Mouse (Mus musculus): ENCODE results near the gene Mus81. TPM values are rescaled to one million over a fixed set of nuclear protein-coding genes. Genes with fewer than 3 reads are reported as not detected.

The Mus81 gene
- total and polyA plus RNA-seq, 3 experiments, result 20.4 to 29.3 (median 28.8) TPM

- peaks cover 49 to 54% of the 10 kb centered on the region in 2 experiments for H3K36me3 ChIP-seq (replicated peaks in 1 of 2; ENCODE audit: control insufficient read depth in 1 of 2, insufficient read depth in 1 of 2, low read length in 1 of 2)
- TF ChIP-seq MEF2A (IDR thresholded peaks at IDR 0.05; ENCODE audit: borderline replicate concordance, low read depth, low read length) (no peak), POLR2A (IDR thresholded peaks at IDR 0.05; ENCODE audit: low read depth, low read length) (no peak), NELFE (IDR thresholded peaks at IDR 0.05; ENCODE audit: low read depth, low read length) (no peak), SMC3 (IDR thresholded peaks at IDR 0.05; ENCODE audit: low read depth, low read length) (no peak), ZKSCAN1 (IDR thresholded peaks at IDR 0.05; ENCODE audit: borderline replicate concordance, low read depth, low read length) (no peak), MAFK (IDR thresholded peaks at IDR 0.05; ENCODE audit: insufficient replicate concordance, low read length) (no peak), ELF1 (IDR thresholded peaks at IDR 0.05; ENCODE audit: low read depth, low read length) (no peak), IRF4 (IDR thresholded peaks at IDR 0.05; ENCODE audit: low read depth, low read length) (no peak), ZC3H11A (IDR thresholded peaks at IDR 0.05; ENCODE audit: low read depth, low read length) (no peak), RAD21 (IDR thresholded peaks at IDR 0.05; ENCODE audit: low read depth, low read length) (no peak), HCFC1 (IDR thresholded peaks at IDR 0.05; ENCODE audit: low read depth, low read length) (no peak), USF1 (IDR thresholded peaks at IDR 0.05; ENCODE audit: low read depth, low read length) (no peak), NRF1 (IDR thresholded peaks at IDR 0.05; ENCODE audit: low read depth, low read length) (no peak)
- H3K4me1 ChIP-seq (ENCODE audit: control insufficient read depth in 1 of 2, insufficient read depth in 2 of 2), result peaks cover 4 to 19% of the 10 kb centered on the region in 2 experiments
- no peak overlapping the region for H3K4me3 ChIP-seq (replicated peaks in 1 of 3; ENCODE audit: low read depth in 2 of 3, low read length in 2 of 3, poor library complexity in 1 of 3)
- in situ Hi-C loops (cut with MboI; ENCODE audit: low pct_ligation_motif_present, low pct_unique_long_range_greater_than_20kb, low sequenced_read_pairs) (loop anchor here (5.0 kb wide), 1 partner anchor 35 kb away; the partner anchor contains the start of gene Ccdc85b), dilution Hi-C loops (cut with MboI; ENCODE audit: extremely low pct_ligation_motif_present, extremely low pct_unique_long_range_greater_than_20kb, low sequenced_read_pairs) (no loop called here)
- no peak for DNase-seq (ENCODE audit: extremely low read depth)
- no peak overlapping the region for H3K9ac ChIP-seq (ENCODE audit: insufficient read depth, low read depth)
- H3K9me3 ChIP-seq (replicated peaks; ENCODE audit: low read length), result no peaks in the 10 kb centered on the region
- no peak overlapping the region; the same call in 1 of the 2 replicates for H3K4me2 ChIP-seq (ENCODE audit: insufficient read depth, low read depth, poor library complexity, severe bottlenecking)
- peaks cover 24% of the 10 kb centered on the region for H3K79me2 ChIP-seq (replicated peaks; ENCODE audit: control insufficient read depth, extremely low read depth, insufficient read depth, poor library complexity, severe bottlenecking)
- no peaks in the 10 kb centered on the region for H3K27me3 ChIP-seq (replicated peaks)
- H3K27ac ChIP-seq (ENCODE audit: insufficient read depth, low read depth), result no peak overlapping the region
Observed at GRCm38 (mm10) chr19:5492641-5493040, 4.4 kb upstream of the Mus81 start.

- Histone ChIP-seq H3K4me3 (replicated peaks in 1 of 3; ENCODE audit: low read depth in 2 of 3, low read length in 2 of 3, poor library complexity in 1 of 3) (peak overlapping the region; percentile 82 to 99 (median 90)), H3K27me3 (replicated peaks) (no peaks in the 10 kb centered on the region), H3K27ac (ENCODE audit: insufficient read depth, low read depth) (peak overlapping the region; percentile 92), H3K4me1 (ENCODE audit: control insufficient read depth in 1 of 2, insufficient read depth in 2 of 2) (peaks cover 6 to 33% of the 10 kb centered on the region in 2 experiments; a peak in 3 of 4 replicates), H3K9me3 (replicated peaks; ENCODE audit: low read length) (no peaks in the 10 kb centered on the region), H3K36me3 (replicated peaks in 1 of 2; ENCODE audit: control insufficient read depth in 1 of 2, insufficient read depth in 1 of 2, low read length in 1 of 2) (peaks cover 34 to 44% of the 10 kb centered on the region in 2 experiments), H3K4me2 (ENCODE audit: insufficient read depth, low read depth, poor library complexity, severe bottlenecking) (no peak overlapping the region), H3K9ac (ENCODE audit: insufficient read depth, low read depth) (peak overlapping the region; percentile 80), H3K79me2 (replicated peaks; ENCODE audit: control insufficient read depth, extremely low read depth, insufficient read depth, poor library complexity, severe bottlenecking) (peaks cover 24% of the 10 kb centered on the region)
- dilution Hi-C loops (cut with MboI; ENCODE audit: extremely low pct_ligation_motif_present, extremely low pct_unique_long_range_greater_than_20kb, low sequenced_read_pairs) (no loop called here), in situ Hi-C loops (cut with MboI; ENCODE audit: low pct_ligation_motif_present, low pct_unique_long_range_greater_than_20kb, low sequenced_read_pairs) (loop anchor here (5.0 kb wide), 1 partner anchor 34 kb away; the partner anchor contains the start of gene Ccdc85b)
- peak; percentile 91 for DNase-seq (ENCODE audit: extremely low read depth)
- TF ChIP-seq ETS1 (conservative IDR thresholded peaks at IDR 0.05; ENCODE audit: low read depth, low read length), result peak; percentile 20; the same call in 1 of the 2 replicates
- TF ChIP-seq EP300 (IDR thresholded peaks at IDR 0.05; ENCODE audit: low read length), result no peak
- TF ChIP-seq POLR2A (IDR thresholded peaks at IDR 0.05; ENCODE audit: low read depth, low read length), result peak; percentile 86
- no peak for TF ChIP-seq E2F4 (IDR thresholded peaks at IDR 0.05; ENCODE audit: insufficient replicate concordance, low read depth, low read length)
- TF ChIP-seq IRF4 (IDR thresholded peaks at IDR 0.05; ENCODE audit: low read depth, low read length), result 0 out of 2 replicates have a peak, but pooled peaks have one; percentile 8
- peak; percentile 88 for TF ChIP-seq USF1 (IDR thresholded peaks at IDR 0.05; ENCODE audit: low read depth, low read length)
- TF ChIP-seq ZNF384 (IDR thresholded peaks at IDR 0.05; ENCODE audit: low read depth, low read length), result no peak
- no peak for TF ChIP-seq MAZ (IDR thresholded peaks at IDR 0.05; ENCODE audit: low read depth, low read length)
- peak; percentile 8; the same call in 1 of the 2 replicates for TF ChIP-seq MYC (IDR thresholded peaks at IDR 0.05; ENCODE audit: low read depth, low read length)
- peak; percentile 91; the same call in 1 of the 2 replicates for TF ChIP-seq ZMIZ1 (IDR thresholded peaks at IDR 0.05; ENCODE audit: low read depth, low read length)
- TF ChIP-seq MAX (IDR thresholded peaks at IDR 0.05; ENCODE audit: low read length), result peak; percentile 81
- peak; percentile 40; the same call in 1 of the 2 replicates for TF ChIP-seq HCFC1 (IDR thresholded peaks at IDR 0.05; ENCODE audit: low read depth, low read length)
- TF ChIP-seq PAX5 (IDR thresholded peaks at IDR 0.05; ENCODE audit: low read length), result no peak
- peak; percentile 67 for TF ChIP-seq NRF1 (IDR thresholded peaks at IDR 0.05; ENCODE audit: low read depth, low read length)
- TF ChIP-seq BHLHE40 (IDR thresholded peaks at IDR 0.05; ENCODE audit: low read depth, low read length), result peak; percentile 86
- TF ChIP-seq POLR2AphosphoS2 (IDR thresholded peaks at IDR 0.05; ENCODE audit: low read depth, low read length), result peak; percentile 74; the same call in 1 of the 2 replicates
- peak; percentile 79 for TF ChIP-seq ELF1 (IDR thresholded peaks at IDR 0.05; ENCODE audit: low read depth, low read length)
- no peak for TF ChIP-seq JUN (IDR thresholded peaks at IDR 0.05; ENCODE audit: insufficient read depth, low read depth, low read length)
- TF ChIP-seq ZC3H11A (IDR thresholded peaks at IDR 0.05; ENCODE audit: low read depth, low read length), result no peak
- peak; percentile 67 for TF ChIP-seq TCF12 (IDR thresholded peaks at IDR 0.05; ENCODE audit: low read depth, low read length)
- peak; percentile 70; the same call in 1 of the 2 replicates for TF ChIP-seq TBP (conservative IDR thresholded peaks at IDR 0.05; ENCODE audit: low read depth, low read length)
- no peak for TF ChIP-seq CTCF (conservative IDR thresholded peaks at IDR 0.05 in 1 of 2, IDR thresholded peaks at IDR 0.05 in 1 of 2; ENCODE audit: low read depth in 2 of 2, low read length in 2 of 2)
- TF ChIP-seq NELFE (IDR thresholded peaks at IDR 0.05; ENCODE audit: low read depth, low read length), result peak; percentile 62
- peak; percentile 94 for TF ChIP-seq MXI1 (IDR thresholded peaks at IDR 0.05; ENCODE audit: low read depth, low read length)
Observed at GRCm38 (mm10) chr19:5490898-5491708, 2.9 kb upstream of the Mus81 start.

Measured in CH12.LX (cell line).